Mouse (Mus musculus) ES-CJ7 (cell line): ENCODE data around the gene Phactr4.

ENCODE experiments used
- DNase-seq: peaks from one replicate; pipeline ENCODE4 v3.0.0; 2011; ENCODE audit warnings: low read depth, low spot score

Phactr4 gene

GRCm38 (mm10) chr4:132411322-132412094, 10.8 kb downstream of the Phactr4 start:
- peak; percentile 51 for DNase-seq

GRCm38 (mm10) chr4:132409587-132410229, 12.6 kb downstream of the Phactr4 start:
- no peak for DNase-seq

- DNase-seq, result no peak
Measured at GRCm38 (mm10) chr4:132406393-132407189, 15.7 kb downstream of the Phactr4 start.

GRCm38 (mm10) chr4:132404588-132404987, 17.7 kb downstream of the Phactr4 start:
- DNase-seq, result no peak

- DNase-seq, result no peak
Measured at GRCm38 (mm10) chr4:132403063-132403660, 19.1 kb downstream of the Phactr4 start.

GRCm38 (mm10) chr4:132401016-132401415, 21.3 kb downstream of the Phactr4 start:
- DNase-seq, result no peak

GRCm38 (mm10) chr4:132398863-132399262, 23.4 kb downstream of the Phactr4 start:
- DNase-seq, result no peak

- DNase-seq, result peak; percentile 79
Measured at GRCm38 (mm10) chr4:132398045-132398774, 24.1 kb downstream of the Phactr4 start.

GRCm38 (mm10) chr4:132397120-132397519, 25.2 kb downstream of the Phactr4 start:
- no peak for DNase-seq

- no peak for DNase-seq
Measured at GRCm38 (mm10) chr4:132396251-132396650, 26.0 kb downstream of the Phactr4 start.

GRCm38 (mm10) chr4:132391063-132391740, 31.1 kb downstream of the Phactr4 start:
- DNase-seq, result no peak

GRCm38 (mm10) chr4:132389302-132389701, 33.0 kb downstream of the Phactr4 start:
- DNase-seq, result no peak

- DNase-seq, result peak; percentile 20
Measured at GRCm38 (mm10) chr4:132387617-132388016, 34.7 kb downstream of the Phactr4 start.

GRCm38 (mm10) chr4:132386846-132387245, 35.4 kb downstream of the Phactr4 start:
- DNase-seq, result no peak

GRCm38 (mm10) chr4:132385771-132386410, 36.4 kb downstream of the Phactr4 start:
- DNase-seq, result no peak

GRCm38 (mm10) chr4:132383455-132383854, 38.8 kb downstream of the Phactr4 start:
- no peak for DNase-seq

GRCm38 (mm10) chr4:132382296-132382695, 40.0 kb downstream of the Phactr4 start:
- no peak for DNase-seq

GRCm38 (mm10) chr4:132380965-132381616, 41.2 kb downstream of the Phactr4 start:
- no peak for DNase-seq

- DNase-seq, result no peak
Measured at GRCm38 (mm10) chr4:132373820-132374219, 48.5 kb downstream of the Phactr4 start.
